In the genomic region with DNA sequence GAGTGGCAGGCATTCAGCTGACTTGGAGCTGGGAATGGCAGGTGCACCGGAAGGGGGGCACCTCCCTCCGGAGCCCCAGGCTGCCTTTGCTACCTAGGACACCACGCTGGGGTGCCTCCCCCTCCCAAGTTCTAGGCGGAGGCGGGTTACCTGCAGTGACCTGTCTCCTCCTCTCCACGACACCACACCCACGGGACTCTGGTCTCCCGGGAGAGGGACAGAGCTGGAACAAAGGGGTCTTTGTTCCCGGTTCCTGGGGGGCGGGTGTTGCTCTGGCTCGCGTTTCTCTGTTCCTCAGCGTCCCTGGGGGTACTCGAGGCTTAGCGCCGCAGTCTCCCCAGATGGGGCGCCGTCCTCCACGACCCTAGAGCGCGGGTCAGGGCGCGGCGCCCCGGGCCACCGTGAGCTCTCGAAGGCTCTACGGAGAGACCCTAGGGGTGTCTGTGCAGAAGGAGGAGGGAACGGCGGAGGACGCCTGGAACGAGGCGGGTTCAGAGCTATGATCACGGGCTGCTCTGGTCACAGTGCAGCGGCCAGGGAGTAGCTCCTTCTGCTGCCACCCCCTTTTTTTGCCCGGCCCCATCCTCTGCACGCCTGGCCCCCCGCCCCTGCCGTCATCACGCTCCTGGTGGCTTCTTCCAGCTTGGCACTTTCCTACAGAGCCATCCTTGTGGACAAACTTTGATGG, we compare ENCODE assay signal across 8 mouse cellular contexts. TPM values are rescaled to one million over a fixed set of nuclear protein-coding genes. Genes with fewer than 3 reads are reported as not detected.
DNase-seq lines count a peak whose midpoint lies in the region; ATAC-seq and TF ChIP-seq lines count a peak whose summit lies in the region.

Gene Kcnh8, plus strand, starts transcription at position 617 of the 688 bp plus-strand sequence.

- H3K4me3 ChIP-seq in cerebellum, adult 2 months (replicated peaks; ENCODE audit: insufficient read depth, low read depth, low read length), result peak within 1 kb of the TSS; percentile 68
- H3K4me3 ChIP-seq in lung, embryonic 14.5 days (ENCODE audit: low read depth, low read length), result peak within 1 kb of the TSS; percentile 41
- H3K4me3 ChIP-seq in stomach, embryonic 15.5 days (replicated peaks), result peak within 1 kb of the TSS; percentile 46

- H3K27me3 ChIP-seq in cerebellum, adult 2 months (ENCODE audit: control insufficient read depth, insufficient read depth, low read length), result no peaks in the 10 kb centered on the region
- H3K27me3 ChIP-seq in lung, embryonic 14.5 days (ENCODE audit: insufficient read depth, low read length), result peaks cover 24% of the 10 kb centered on the region
- H3K27me3 ChIP-seq in stomach, embryonic 15.5 days (replicated peaks), result peaks cover 15% of the 10 kb centered on the region; the same call in 1 of the 2 replicates

- H3K9ac ChIP-seq in lung, embryonic 14.5 days, result peak within 1 kb of the TSS; percentile 34
- no peak within 1 kb of the TSS for H3K9ac ChIP-seq in stomach, embryonic 15.5 days

- DNase-seq in cerebellum, adult 2 months, result peak; percentile 6 to 15
- no peak for DNase-seq in cerebellum, adult 11 months
- peak; percentile 15 for DNase-seq in lung, embryonic 14.5 days
- DNase-seq in lung, postnatal 14 days, result no peak
- no peak for DNase-seq in spleen, postnatal 10 days (ENCODE audit: low spot score in 2 of 2)

- peak within 1 kb of the TSS; percentile 66 for H3K4me2 ChIP-seq in lung, embryonic 14.5 days
- peak within 1 kb of the TSS; percentile 72 for H3K4me2 ChIP-seq in stomach, embryonic 15.5 days

- H3K4me1 ChIP-seq in cerebellum, adult 2 months (ENCODE audit: control insufficient read depth, insufficient read depth, low read length), result no peaks in the 10 kb centered on the region
- H3K4me1 ChIP-seq in lung, embryonic 14.5 days (ENCODE audit: insufficient read depth), result no peaks in the 10 kb centered on the region
- H3K4me1 ChIP-seq in stomach, embryonic 15.5 days, result 0 out of 2 replicates have a peak, but pooled peaks cover 7% of the 10 kb centered on the region

- WGBS in cerebellum, adult 2 months, result under 1% methylated on average over 40 of the region's 40 CpGs
- under 1% methylated on average over 40 of the region's 40 CpGs for WGBS in lung, embryonic 14.5 days
- WGBS in stomach, embryonic 15.5 days, result under 1% methylated on average over 40 of the region's 40 CpGs

- H3K27ac ChIP-seq in cerebellum, adult 2 months (ENCODE audit: insufficient read depth, low read length), result no peak within 1 kb of the TSS
- H3K27ac ChIP-seq in lung, embryonic 14.5 days (ENCODE audit: low read depth), result peak within 1 kb of the TSS; percentile 65; the same call in 1 of the 2 replicates
- H3K27ac ChIP-seq in stomach, embryonic 15.5 days, result no peak within 1 kb of the TSS

- H3K9me3 ChIP-seq in lung, embryonic 14.5 days (ENCODE audit: low read depth, low read length), result no peaks in the 10 kb centered on the region
- no peaks in the 10 kb centered on the region for H3K9me3 ChIP-seq in stomach, embryonic 15.5 days

- TF ChIP-seq POLR2A in cerebellum, adult 2 months (IDR thresholded peaks at IDR 0.05; ENCODE audit: borderline replicate concordance, insufficient read depth, low read length), result no peak

- peak; percentile 68 for ATAC-seq in lung, embryonic 14.5 days (ENCODE audit: insufficient read depth)
- peak; percentile 29 for ATAC-seq in hematopoietic stem cell, adult 5-6 weeks (replicated peaks in 1 of 2; ENCODE audit: insufficient read depth in 1 of 2, low FRiP score in 2 of 2, low TSS enrichment in 1 of 2, low read depth in 1 of 2, poor library complexity in 2 of 2, severe bottlenecking in 2 of 2)
- ATAC-seq in megakaryocyte progenitor cell, adult 5-6 weeks (replicated peaks; ENCODE audit: poor library complexity), result peak; percentile 24
- ATAC-seq in stomach, embryonic 15.5 days (ENCODE audit: insufficient read depth, low FRiP score, low read depth), result peak; percentile 65

- no peak for TF ChIP-seq CTCF in cerebellum, adult 2 months (IDR thresholded peaks at IDR 0.05; ENCODE audit: borderline replicate concordance, insufficient read depth, low read depth, low read length)
- TF ChIP-seq CTCF in lung, embryonic 14.5 days (IDR thresholded peaks at IDR 0.05; ENCODE audit: low read depth), result no peak

- H3K36me3 ChIP-seq in lung, embryonic 14.5 days (ENCODE audit: insufficient read depth), result no peaks in the 10 kb centered on the region
- no peaks in the 10 kb centered on the region for H3K36me3 ChIP-seq in stomach, embryonic 15.5 days

RNA-seq across cellular contexts. Expression of gene Kcnh8, which starts in this region (rescaled TPM):
- 0.62 and 0.74 TPM in 2 replicates for polyA plus RNA-seq in cerebellum, adult 2 months (2012; rRNA removed)
- polyA plus RNA-seq in lung, embryonic 14.5 days (2014; fragmentation: Nextera tagmentation; extraction: Ambion mirVana), result 0.14 and 0.23 TPM in 2 replicates
- total RNA-seq in hematopoietic stem cell, adult 5-6 weeks (2017), result not detected in 2 replicates
- total RNA-seq in megakaryocyte progenitor cell, adult 5-6 weeks (2015), result not detected in 2 replicates
- total RNA-seq in megakaryocyte progenitor cell, adult 5-6 weeks (2017), result not detected in 2 replicates
- polyA plus RNA-seq in stomach, embryonic 15.5 days (2015; fragmentation: Nextera tagmentation; extraction: Ambion mirVana), result 0.50 and 0.72 TPM in 2 replicates

Comparison
In these comparisons a context has a peak if more than half of its experiments do, and no peak if none do; other contexts are left out.
1. Peak in DNase-seq and H3K4me3 ChIP-seq in cerebellum, adult 2 months; RNA of the gene not detected or under 1 TPM.
2. Peak in DNase-seq, ATAC-seq, H3K4me3 ChIP-seq, H3K27ac ChIP-seq, H3K9ac ChIP-seq and H3K4me2 ChIP-seq in lung, embryonic 14.5 days; RNA of the gene not detected or under 1 TPM.
3. Peak in ATAC-seq in hematopoietic stem cell, adult 5-6 weeks; RNA of the gene not detected or under 1 TPM.
4. Peak in ATAC-seq in megakaryocyte progenitor cell, adult 5-6 weeks; RNA of the gene not detected or under 1 TPM.
5. Peak in ATAC-seq, H3K4me3 ChIP-seq and H3K4me2 ChIP-seq in stomach, embryonic 15.5 days; RNA of the gene not detected or under 1 TPM.